Mouse (Mus musculus): ENCODE results near the gene Ankrd13d.

Ankrd13d gene

DNA sequence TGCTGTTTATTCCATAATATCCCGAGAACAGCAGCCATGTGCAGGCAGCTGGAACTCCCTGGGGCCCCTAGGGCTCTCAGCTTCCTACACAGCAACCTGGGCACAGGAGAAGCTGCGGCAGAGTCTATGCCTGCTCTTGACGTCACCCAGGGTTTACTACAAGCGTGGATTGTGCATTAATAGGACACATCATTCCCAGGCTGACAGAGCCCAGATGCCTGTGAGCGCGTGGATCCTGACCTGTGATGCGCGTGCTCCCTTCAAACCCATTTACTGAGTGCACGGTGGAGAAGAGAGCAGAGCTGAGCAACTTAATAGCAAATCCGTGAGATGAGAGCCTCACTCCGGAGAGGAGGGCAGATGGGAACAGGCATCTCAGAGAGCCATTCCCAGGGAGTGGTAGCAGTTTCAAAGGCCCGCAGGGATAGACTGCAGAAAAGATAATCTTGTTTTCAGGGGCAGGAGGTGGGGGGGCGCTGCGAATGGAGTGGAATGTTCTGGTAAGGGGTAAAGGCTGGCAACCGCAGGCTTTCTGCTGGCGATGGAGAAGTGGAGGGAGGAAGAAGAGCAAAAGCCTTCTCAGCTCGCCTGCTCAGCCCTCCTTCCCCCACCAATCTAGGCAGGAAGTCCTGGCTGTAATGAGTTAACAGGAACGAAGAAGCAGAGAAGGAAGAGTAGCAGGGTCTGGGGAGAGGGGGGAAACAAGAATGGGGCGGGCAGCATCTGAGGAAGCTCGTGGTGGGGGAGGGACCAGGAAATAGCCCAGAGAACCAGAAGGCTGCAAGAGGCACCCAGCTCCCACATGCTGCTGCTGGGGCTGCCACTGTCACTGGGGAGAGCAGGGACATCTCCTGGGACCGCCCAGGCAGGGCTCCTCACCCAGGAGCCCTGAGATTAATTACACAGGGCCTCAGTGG is 19.1 kb upstream of the Ankrd13d start:
- no peak for DNase-seq (ENCODE audit: low read depth, low spot score)

DNA sequence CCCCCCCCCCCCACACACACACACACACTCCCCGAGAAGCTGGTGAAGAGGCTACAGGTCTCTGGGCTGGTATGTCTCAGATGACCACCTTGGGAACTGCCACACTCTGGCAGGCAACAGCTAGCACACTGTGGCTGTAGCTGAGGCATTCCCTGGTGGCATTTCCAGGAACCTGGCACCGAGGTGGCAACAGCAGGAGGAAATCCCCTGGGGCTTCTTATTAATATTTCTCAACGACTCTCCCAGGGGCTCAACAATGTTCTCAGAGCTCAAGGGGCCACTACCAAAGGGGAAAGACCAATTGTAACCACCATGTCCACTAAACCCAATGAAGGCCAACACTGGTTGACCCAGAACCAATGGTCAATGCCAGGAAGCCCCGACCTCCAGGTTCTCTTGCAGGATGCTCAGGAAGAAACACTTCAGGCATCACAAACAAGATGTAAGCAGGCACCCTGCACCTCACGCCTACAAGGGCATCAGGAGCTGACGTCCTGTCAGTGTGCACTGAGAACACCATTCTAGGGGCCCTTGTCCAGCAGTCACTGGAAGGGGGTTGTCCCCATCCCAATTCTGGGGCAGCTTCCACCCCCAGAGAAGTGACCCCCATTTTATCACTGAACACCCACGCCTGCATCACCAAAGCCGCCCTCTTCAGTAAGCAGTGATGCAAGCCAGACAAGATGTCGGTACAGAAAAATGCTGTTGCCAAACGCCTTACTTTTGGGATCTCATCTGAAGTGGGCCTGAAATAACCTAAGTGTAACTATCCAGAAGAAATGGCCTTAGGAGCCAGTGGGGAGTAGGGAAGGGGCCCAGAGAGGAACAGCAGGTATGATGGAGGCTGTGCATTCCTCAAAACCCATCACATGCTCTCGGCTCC is 18.2 kb upstream of the Ankrd13d start:
- no peak for DNase-seq (ENCODE audit: low read depth, low spot score)

DNA sequence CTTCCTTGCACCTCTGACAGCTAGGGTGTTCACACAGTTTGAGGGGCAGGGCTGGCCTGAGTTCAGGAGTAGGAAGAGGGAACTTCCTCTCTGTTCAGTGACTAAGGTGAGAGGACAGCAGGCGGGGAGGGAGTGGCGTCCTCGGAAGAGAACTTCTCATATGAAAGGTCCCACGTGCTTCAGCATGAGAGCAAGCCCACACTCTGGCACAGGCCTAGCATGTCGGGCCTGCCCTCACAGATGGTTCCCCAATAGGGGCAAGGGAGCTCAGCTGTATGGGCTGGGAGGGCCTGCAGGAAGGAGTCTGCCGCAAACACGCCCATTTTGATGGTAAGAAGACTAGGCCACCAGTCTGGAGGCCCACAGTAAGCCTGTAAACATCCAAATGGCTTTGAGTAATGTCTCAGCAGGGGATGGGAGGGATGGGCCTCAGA is 17.4 kb upstream of the Ankrd13d start:
- no peak for DNase-seq (ENCODE audit: low read depth, low spot score)

DNA sequence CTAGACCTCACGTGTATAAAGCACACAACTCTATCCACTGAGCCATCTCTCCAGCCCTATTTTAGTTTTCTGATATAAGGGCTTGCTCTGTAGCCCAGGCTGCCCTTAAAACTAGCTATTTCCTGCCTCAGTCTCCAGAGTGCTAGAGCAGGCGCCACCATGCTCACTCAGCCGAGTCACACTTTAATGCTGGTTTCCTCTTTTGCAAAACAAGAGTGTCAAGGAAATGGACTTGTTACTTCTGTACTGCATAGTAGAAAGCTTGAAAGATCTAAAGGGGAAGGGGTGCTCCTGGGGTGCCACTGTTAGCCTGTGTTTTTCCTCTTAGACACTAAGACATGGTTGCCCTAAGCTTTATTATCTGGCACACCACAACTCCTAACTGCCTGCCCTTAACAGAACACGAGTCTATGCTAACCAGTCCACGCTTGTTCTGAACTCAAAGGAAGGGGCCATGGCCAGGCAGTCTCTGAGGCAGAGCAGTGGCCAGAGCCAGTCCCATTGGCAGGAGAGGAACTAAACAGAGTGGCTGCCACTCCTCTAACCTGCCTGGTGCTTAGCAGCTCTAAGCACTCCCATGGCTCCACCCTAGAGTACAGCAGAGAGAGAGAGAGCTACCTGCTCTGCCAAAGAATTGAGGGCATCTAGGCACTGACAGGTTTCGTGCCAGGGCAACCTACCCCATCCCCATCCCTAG is 16.8 kb upstream of the Ankrd13d start:
- no peak for DNase-seq (ENCODE audit: low read depth, low spot score)

DNA sequence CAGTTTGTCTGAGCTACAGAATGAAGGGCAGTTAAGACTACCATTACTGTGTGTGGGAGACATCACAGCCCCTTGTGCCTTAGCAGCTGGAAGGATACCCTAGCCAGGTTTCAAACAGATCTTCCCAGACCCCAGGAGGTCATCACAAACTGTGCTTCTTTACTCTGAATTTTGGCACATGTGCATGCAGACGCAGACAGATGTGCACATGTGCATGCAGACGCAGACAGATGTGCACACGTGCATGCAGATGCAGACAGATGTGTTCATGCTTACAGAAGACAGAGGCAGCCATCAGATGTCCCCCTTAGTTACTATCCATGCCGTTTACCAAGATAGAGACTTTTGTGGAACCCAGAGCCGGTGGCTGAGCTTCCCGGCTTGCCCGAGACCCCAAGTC is 16.2 kb upstream of the Ankrd13d start:
- no peak for DNase-seq (ENCODE audit: low read depth, low spot score)

DNA sequence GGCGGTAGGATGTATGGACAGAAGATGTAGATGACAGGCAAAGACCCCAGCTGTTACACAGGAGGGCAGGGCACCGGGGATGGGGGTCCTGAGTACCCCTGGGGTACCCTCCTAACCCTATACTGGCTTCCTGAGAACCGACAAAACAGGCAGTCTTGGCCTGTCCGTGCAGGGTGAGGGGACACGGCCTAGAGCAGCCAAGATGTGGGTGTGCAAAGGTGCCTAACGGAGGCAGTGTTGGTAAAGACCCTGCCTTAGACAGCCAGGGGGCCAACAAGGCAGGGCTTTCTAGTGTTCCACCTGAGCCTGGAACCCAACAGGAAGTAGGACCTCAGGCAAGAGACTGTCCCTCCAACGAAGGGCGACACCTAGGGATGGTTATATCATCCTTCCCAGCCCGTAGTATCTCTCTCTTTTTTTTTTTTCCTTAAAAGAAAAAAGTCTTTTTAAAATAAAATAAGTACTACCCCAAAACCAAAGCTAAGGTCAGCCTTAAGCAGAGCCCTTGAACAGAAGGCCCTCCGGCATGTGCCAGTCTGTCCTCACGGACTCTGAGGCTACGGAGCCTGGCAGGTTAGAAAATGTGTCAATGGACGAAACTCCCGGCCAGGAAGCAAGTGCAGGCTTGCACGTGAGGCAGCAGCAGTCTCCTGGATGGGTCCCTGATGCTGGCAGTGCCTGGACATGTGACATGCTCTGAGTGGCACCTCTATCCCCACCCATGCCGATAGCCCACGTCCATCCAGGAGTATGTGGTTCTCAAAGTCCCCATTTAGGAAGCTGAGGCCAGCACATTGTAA is 15.6 kb upstream of the Ankrd13d start:
- no peak for DNase-seq (ENCODE audit: low read depth, low spot score)

DNA sequence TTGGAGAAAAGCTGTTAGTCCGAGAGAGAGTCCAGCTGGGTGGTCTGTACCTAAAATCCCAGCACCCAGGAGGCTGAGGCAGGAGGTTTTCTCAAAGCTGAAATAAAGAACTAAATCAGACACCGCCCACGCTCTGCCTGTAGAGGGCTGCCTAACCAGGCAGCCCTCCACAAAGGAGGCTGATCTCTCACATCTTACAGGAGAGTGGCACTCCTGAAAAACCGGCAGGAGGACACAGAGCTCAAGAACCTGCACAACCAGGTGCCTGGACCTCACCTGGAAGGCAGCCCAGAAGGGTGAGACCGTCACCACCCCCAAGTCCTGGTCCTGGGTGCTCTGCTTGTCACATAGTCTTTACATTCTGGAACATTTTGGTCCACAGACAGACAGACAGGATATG is 14.9 kb upstream of the Ankrd13d start:
- DNase-seq (ENCODE audit: low read depth, low spot score) = no peak

DNA sequence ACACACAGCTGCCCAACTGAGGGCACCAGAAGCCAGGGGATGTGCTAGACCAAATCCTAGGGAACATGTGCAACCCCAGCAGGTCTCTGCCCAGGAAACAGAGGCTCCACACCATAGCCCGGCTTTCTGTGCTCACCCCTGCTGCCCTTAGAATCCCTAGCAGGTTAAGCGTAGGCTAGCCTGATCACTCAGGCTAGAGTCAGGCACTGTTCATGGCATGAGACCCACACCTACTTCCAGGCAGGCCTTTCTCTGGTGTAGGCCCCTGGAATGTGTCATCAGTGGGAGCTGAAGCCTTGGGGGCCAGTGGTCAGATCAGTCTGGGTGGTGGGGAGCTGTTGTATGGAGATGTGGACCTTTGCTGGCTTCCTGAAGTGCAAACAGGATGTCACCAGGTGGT is 13.7 kb upstream of the Ankrd13d start:
- DNase-seq (ENCODE audit: low read depth, low spot score) = no peak

DNA sequence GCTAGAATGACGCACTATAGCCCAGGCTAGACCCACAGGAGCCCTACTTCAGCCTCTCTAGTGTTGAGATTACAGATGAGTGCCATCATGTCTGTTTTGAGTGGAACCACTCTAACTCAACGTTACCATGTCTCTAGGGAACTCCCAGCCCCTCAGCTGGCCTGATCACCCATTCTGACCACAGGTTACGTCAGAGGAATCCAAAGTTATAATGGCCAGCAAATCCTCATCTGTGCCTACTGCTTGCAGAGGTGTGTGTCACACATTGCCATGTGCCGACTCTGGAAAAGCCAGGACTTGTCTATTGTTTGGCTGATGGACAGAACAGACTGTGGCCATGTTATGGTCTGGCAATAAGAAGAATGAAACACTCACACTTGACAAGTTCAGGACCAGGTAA is 12.5 kb upstream of the Ankrd13d start:
- no peak for DNase-seq (ENCODE audit: low read depth, low spot score)

DNA sequence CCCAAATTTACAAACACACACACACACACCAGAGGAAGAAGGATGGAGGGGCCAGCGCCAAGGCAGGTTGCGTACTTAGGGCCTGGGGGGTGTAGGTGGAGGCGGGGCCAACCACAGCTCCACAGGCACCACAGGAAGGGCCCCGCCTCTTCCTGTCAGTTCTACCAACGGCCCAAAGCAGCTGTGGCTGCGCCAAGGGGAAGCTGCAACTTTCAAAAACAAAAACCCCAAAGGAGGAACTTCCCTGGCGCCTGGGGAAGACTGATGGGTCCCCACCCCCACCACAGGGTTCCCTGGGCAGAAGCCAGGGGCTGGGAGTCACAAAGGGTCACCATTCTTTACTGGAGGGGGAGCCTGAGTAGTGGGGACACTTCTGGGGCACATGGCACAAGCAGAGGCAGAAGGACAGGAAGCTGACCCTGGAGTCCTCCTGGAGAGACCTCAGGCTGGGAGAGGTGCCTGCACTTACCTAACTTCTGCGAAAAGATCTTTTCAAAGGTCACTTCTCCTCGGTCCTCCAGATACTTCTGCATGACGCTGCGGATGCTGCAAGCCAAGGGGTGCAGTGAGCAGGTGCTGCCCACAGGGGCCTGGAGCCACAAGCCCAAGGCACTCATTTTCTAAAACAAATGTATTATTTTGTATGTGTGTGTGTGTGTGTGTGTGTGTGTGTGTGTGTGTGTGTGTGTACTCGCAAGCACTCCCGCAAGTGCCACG is 11.6 kb upstream of the Ankrd13d start:
- no peak for DNase-seq (ENCODE audit: low read depth, low spot score)

DNA sequence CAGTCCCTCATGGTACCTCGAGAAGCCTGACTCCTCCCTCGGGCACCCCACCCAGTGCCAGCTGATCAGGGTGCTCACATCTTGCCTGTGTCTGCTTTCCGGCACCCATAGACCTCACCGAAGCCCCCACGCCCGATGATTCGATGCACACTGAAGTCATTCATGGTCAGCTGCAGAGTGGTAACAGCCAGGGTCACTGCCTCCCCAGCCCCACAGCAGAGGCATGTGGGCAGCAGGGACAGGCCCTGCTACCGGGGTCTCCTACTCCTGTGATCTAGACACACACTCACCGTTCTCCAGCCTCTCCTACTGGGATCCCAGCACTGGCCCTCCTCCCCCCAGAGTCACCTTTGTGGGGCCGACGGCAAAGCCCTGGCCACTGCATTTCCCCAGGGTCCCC is 8.2 kb upstream of the Ankrd13d start:
- DNase-seq (ENCODE audit: low read depth, low spot score) = no peak

DNA sequence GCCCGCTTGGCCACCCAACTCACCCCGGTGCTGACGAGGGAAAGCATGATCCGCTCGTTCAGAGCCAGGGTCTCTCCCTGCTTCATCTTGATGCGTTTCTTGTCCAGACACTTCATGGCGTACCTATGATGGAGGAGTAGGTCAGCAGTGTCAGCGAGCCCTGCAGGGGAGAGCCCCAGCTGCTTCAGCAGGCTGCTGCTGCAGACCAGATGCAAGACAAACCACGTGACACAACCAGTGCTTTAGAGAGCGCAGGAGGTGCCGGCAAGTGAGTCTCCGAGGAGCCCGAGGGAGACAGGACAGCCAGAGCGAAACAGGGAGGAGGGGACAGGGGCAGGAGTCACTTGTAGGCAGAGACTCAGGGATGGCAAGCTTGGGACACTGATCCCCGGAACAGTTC is 7.8 kb upstream of the Ankrd13d start:
- no peak for DNase-seq (ENCODE audit: low read depth, low spot score)

DNA sequence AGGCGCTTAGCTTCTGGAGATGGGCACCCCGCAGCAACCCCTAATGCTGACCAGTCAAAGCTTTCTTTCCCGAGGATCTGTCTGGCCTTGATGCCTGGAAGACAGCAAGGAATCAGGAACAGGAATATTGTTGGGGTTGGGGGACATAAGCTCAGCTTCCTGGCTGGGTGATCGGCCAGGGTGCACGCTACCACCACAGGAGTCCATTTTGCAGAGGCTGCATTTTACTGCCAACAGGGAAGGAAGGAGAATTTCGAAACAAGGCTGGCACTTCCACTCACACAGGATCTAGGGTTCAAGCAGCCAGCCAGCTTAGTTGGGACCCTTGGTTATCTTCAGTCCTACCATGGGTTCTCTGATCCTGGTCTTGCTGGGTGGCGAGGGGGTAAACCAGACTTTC is 716 bp upstream of the Ankrd13d start:
- no peak for DNase-seq (ENCODE audit: low read depth, low spot score)

DNA sequence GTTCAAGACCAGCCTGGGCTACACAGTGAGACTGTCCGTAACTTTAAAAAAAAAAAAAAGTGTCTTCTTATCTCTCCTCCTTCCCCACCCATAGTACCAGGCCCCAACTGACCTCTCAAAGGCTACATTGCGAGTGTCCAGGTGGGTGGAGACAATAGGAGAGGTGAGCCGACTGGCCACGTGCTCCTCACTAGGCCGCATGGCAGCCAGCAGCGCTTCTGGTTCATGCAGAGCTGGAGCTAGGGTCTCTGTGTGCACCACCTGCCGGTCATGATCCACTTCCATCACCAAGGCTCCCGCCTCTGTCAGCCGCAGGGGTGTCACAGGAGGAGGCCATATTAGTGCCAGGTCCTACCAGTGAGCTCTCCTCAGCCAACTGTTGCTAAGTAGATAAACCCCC is 2.5 kb downstream of the Ankrd13d start:
- no peak for DNase-seq (ENCODE audit: low read depth, low spot score)

DNA sequence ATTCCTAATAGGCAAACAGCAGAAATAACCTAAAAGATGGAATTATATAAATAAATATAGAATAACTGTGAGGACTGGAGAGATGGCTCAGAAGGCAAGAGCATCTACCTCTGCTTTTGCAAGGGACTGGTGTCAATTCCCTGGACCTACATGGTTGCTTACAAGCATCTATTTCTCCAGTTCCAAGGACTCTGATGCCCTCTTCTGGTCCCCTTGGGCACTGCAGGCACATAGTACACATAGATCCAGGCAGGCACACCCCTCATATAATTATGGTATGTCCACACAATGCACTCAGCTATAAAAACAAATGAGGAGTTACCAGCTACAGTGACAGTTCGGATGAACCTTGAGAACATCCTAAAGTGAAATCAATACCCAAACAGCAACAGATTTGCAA is 3.5 kb downstream of the Ankrd13d start:
- DNase-seq (ENCODE audit: low read depth, low spot score) = no peak

DNA sequence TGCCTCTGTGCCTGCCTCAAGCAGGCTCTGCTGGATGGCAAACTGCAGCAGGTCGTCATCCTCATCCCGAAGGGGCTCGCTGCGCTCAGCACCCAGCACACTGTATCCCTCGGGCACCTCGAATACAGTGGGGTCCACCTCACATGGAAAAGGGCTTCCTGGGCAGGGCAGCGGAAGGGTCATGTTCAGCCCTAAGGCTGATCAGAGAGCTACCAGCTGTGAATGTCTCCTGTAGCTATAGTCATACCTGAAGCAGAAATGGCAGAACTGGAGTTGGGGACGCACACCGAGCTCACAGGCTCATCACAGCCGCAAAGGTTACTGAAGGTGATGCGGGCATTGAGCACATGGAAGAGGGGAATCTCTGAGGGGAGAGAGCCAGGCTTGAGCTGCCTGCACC is 12.0 kb downstream of the Ankrd13d start:
- DNase-seq (ENCODE audit: low read depth, low spot score) = no peak

DNA sequence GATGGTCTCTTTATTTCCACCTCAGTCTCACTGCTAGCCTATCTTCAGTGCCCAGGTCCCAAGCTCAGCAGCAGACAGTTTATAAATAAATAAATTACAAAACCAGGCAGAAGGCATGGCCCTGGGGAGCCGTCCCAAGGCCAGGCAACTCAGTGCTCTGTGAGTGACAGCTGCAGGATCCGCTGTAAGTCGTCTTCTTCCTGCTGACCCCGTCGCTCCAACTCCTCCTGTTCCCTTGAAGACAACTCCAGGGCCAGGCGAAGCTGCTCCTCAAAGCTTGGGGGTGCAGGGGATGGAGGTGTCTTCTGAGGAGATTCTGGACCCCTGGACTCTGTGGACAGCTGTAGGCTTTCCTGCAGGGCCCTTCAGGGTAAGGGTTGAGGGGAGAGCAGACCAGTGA is 12.8 kb downstream of the Ankrd13d start:
- no peak for DNase-seq (ENCODE audit: low read depth, low spot score)

DNA sequence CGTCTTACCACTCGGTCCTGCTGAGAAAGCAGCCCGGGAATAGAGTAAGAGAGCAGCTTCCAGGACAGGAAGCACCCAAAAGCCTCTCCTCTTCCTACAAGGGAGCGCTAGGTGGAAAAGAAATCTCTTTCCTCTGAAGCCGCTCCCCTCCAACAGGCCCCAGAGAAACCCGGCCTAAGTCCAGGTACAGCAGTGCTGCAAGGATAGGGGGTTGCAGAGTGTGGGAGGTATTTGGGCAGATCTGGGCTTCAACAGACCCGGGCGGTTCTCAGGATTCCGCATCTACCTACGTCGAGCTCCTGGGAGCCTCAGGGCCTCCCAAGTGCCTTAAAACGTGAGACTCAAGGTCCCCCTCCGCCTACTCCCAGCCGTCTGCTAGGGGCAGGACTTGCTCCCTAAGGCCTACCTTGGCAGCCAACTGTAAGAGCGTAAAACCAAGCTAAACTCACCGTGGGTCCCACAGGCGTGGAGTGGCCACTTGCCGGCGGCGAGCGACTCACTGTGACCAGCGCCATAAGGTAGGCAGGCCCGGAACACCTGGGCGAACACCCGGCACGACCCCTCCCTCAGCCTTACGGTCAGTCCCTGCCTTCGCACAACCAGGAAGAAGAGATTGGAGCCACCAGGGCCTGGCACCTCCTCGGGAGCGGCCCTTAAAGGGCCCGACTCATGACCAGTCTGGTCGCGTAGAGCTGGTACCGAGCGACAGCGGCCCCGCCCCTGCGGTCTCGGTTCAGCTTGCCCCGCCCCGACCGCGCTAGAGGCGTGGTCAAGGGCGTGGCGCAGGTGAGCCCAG is 14.2 kb downstream of the Ankrd13d start, which contains the start of gene Ssh3:
TSS of gene Ssh3 (minus strand) at position 615 of the 796 bp plus-strand sequence.
- no peak for DNase-seq (ENCODE audit: low read depth, low spot score)

DNA sequence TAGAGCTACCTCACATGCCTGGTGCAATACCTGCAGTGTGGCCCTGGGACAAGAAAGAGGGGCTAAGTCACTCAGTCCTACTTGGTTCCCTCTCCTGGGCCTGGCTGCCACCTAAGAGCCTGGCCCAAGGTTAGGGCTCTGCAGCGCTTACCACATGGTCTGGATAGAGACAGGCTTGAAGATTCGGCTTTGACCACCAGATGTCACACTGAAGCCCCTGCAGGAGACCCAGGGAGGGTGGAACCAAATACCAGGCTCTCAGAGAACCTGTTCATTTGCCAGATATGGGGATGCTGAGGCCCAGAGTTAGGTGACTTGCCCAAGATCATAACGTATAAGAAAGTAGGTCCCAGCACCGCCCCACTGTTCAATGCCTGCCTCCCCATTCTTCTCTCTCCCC is 17.0 kb downstream of the Ankrd13d start:
- DNase-seq (ENCODE audit: low read depth, low spot score) = no peak

Data from embryo, embryonic 11.5 days (tissue).